Mouse (Mus musculus) testis, adult 2 months (tissue): Measurements from ENCODE around the gene Prdm12. TPM values are rescaled to one million over a fixed set of nuclear protein-coding genes. Genes with fewer than 3 reads are reported as not detected.

Source experiments
- H3K27ac ChIP-seq: fragments of 200-500 bp; 2 replicates; pipeline ENCODE4 v1.5.1; 2012; ENCODE audit warnings: low read depth, low read length; ENCODE audit not compliant: control insufficient read depth, insufficient read depth
- H3K27me3 ChIP-seq: fragments of 200-500 bp; 2 replicates; pipeline ENCODE4 v1.6.1; 2012; ENCODE audit warnings: mild to moderate bottlenecking, low read length, moderate library complexity; ENCODE audit not compliant: control insufficient read depth, insufficient read depth
- H3K36me3 ChIP-seq: fragments of 200-500 bp; 2 replicates; pipeline ENCODE4 v1.6.1; 2012; ENCODE audit warnings: mild to moderate bottlenecking, low read length; ENCODE audit not compliant: control insufficient read depth, insufficient read depth
- H3K4me1 ChIP-seq: fragments of 200-500 bp; 2 replicates; pipeline ENCODE4 v1.6.1; 2012; ENCODE audit warnings: low read length; ENCODE audit not compliant: control insufficient read depth, insufficient read depth
- H3K4me3 ChIP-seq: fragments of 200-500 bp; 2 replicates; pipeline ENCODE4 v1.5.1; 2012; ENCODE audit warnings: low read depth, mild to moderate bottlenecking, low read length, moderate library complexity, mixed read lengths; ENCODE audit not compliant: control insufficient read depth
- CTCF ChIP-seq: fragments of 200-500 bp; IDR thresholded peaks from 2 replicates; pipeline ENCODE4 v1.5.1; 2012; ENCODE audit warnings: low read depth, mild to moderate bottlenecking, inconsistent platforms, low read length, moderate library complexity; ENCODE audit not compliant: control insufficient read depth, insufficient read depth, insufficient replicate concordance
- POLR2A ChIP-seq: fragments of 200-500 bp; IDR thresholded peaks from 2 replicates; pipeline ENCODE4 v1.6.1; 2012; ENCODE audit warnings: low read depth, mild to moderate bottlenecking, inconsistent platforms, low read length, moderate library complexity; ENCODE audit not compliant: control insufficient read depth
- polyA plus RNA-seq: library from polyadenylated mRNA; depleted of rRNA; stranded (reverse); fragments of >200 nt; gene quantifications from 2 replicates; pipeline ENCODE4 v1.2.3, GENCODE M21; 2012

The Prdm12 gene
- polyA plus RNA-seq, 1 experiment, result not detected

DNA sequence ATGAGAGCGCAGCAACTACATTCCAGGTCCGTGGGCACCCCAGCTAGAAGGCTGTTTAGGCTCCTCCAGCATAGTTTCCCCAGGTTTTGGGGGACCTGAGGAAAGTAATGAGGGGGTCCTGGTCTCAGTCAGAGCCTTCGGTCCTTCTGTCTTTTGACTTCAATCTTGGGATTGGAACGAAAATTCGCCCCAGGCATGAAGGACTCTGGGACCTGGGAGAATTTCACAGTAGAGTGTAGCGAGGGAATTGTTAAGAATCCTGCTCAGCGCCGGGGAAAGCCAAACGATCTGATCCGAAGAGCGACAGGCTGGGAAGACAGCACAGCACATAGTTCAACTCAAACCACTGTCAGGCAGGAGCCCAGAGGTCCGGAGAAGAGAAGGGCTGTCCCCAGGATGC lies 2.5 kb upstream of the Prdm12 start:
- Histone ChIP-seq H3K4me1 (peaks cover 18% of the 10 kb centered on the region), H3K36me3 (no peaks in the 10 kb centered on the region), H3K27ac (no peak overlapping the region), H3K4me3 (no peak overlapping the region), H3K27me3 (peaks cover 12% of the 10 kb centered on the region)
- TF ChIP-seq POLR2A, result no peak
- TF ChIP-seq CTCF, result no peak

GRCm38 (mm10) chr2:31637807-31638206 lies 2.0 kb upstream of the Prdm12 start:
- H3K36me3 ChIP-seq, result no peaks in the 10 kb centered on the region
- no peak for TF ChIP-seq CTCF
- no peak for TF ChIP-seq POLR2A
- no peak overlapping the region for H3K4me3 ChIP-seq
- peaks cover 18% of the 10 kb centered on the region for H3K4me1 ChIP-seq
- H3K27ac ChIP-seq, result no peak overlapping the region
- H3K27me3 ChIP-seq, result peaks cover 12% of the 10 kb centered on the region

DNA sequence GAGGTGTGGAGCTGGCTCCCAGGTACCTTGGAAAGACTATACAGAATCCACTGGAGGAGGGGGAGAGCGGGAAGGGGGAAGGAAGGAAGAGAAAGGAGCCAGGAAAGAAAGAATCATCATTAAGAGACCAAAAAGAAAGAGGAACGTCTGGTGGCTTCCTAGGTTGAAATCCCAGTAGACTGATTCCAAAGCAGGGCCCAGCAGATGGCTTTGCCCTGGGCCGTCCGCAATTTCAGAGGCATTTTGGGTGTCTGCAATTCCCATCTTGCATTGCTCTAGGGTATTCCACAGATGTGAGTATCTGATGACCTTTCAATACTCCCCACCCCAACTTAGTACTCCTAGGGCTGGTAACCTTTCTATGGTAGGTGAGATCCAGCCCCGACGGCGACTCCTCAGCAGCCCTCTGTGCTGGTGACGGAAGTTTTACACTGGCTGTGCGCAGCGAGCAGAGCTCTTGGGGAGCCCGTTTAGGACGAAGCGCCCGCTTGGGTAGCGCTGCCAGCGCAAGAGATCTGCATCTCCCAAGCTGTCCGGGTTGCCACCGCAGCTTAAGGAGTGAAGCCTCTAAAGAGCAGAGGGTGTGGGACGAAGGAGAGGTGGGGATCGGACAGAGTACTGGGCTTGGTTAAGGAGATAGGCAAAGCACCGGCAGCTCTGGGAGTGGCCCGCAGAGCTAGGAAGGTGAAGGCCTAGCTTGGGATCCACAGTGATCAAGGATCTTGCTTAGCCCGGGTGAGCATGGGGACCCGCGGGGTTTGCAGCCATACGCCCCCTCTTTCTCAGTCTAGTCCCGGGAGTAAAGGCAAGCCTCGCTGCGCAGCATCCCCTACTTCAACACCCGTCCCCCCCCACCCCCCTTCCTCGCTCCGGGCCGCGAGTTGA lies 1.0 kb upstream of the Prdm12 start:
- no peak overlapping the region for H3K4me3 ChIP-seq
- no peak for TF ChIP-seq CTCF
- no peak for TF ChIP-seq POLR2A
- H3K27ac ChIP-seq, result no peak overlapping the region
- peaks cover 12% of the 10 kb centered on the region for H3K27me3 ChIP-seq
- no peaks in the 10 kb centered on the region for H3K36me3 ChIP-seq
- peaks cover 18% of the 10 kb centered on the region for H3K4me1 ChIP-seq

DNA sequence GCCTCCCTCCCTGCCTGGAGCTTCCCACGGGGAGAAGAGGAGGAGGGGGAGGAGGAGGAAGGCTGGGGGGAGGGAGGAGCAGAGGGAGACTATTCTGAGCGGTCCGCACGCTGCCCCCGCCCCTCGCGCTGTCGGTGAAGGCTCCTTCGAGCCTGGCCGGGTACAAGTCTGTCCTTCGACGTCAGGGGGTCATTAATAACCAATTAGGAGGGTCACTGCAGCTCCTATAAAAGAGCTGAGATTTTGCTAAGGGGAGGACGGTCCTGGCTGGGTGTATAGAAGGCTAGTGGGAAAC lies 424 bp upstream of the Prdm12 start:
- Histone ChIP-seq H3K27ac (no peak overlapping the region), H3K4me3 (no peak overlapping the region), H3K4me1 (peaks cover 18% of the 10 kb centered on the region), H3K36me3 (no peaks in the 10 kb centered on the region), H3K27me3 (peaks cover 12% of the 10 kb centered on the region)
- TF ChIP-seq CTCF, result no peak
- no peak for TF ChIP-seq POLR2A

DNA sequence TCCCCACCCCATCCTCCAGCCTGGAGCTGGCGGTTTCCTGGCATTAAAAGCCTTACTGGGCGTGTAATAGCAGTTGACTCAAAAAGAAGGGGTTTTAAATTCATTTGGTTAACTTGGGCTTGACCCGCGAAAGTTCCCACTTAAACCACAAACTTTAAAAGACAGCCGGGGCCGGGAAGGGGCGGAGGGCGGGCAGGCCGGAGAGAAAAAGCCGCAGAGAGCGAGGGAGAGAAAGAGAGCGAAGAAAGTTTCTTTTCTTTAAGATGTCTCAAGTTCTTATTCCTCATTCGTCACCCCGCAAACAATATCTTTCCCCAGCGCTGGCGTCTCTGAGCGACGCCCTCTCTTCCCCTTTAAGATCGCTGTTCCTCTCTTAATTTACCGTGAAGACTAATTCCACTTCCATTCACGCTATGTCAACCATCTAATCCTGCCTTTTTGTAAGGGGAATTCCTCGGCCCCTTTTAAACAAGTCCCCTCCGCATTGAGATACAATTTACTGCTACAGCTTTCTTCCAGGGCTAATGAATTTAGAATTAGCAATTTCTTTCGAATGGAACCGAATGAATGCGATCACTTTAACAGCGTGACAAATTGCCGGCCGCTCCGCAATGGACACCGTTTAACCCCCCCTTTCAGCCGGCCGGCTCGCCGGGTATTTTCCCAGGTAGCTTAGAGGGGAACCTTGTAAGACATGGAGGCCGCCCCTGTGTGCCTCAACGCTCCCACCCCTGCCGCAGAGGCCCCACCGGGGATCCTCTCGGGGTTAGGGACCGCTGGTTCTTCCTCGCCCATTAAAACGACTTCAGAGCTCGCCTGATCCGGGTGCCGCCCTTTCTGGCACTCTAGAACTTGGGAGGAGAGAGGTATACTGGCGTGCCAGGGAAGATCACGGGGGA lies 1.0 kb downstream of the Prdm12 start:
- H3K27ac ChIP-seq, result no peak overlapping the region
- H3K4me3 ChIP-seq, result no peak overlapping the region; the same call in 1 of the 2 replicates
- peaks cover 12% of the 10 kb centered on the region for H3K27me3 ChIP-seq
- no peaks in the 10 kb centered on the region for H3K36me3 ChIP-seq
- peaks cover 18% of the 10 kb centered on the region for H3K4me1 ChIP-seq
- TF ChIP-seq CTCF, result no peak
- TF ChIP-seq POLR2A, result no peak

DNA sequence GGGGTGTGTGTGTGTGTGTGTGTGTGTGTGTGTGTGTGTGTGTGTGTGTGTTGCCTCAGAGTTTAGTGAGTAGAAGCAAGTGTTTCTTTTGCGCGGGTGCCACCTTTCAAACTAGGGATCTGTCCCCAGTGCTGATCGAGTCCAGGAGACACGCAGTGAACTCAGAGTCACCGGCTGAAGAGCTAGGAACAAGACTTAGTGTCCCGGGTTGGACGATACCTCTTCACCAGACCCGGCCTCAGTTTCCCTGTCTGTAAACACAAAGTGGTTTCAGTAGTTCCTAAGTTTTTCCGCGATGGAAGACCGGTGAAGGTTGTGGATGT lies 1.6 kb downstream of the Prdm12 start:
- H3K27me3 ChIP-seq, result peaks cover 10% of the 10 kb centered on the region
- H3K4me1 ChIP-seq, result peaks cover 12% of the 10 kb centered on the region
- TF ChIP-seq POLR2A (no peak), CTCF (no peak)
- no peak overlapping the region for H3K4me3 ChIP-seq
- H3K27ac ChIP-seq, result no peak overlapping the region
- no peaks in the 10 kb centered on the region for H3K36me3 ChIP-seq

- TF ChIP-seq POLR2A (no peak), CTCF (no peak)
- Histone ChIP-seq H3K27ac (no peak overlapping the region), H3K4me3 (no peak overlapping the region), H3K4me1 (peaks cover 12% of the 10 kb centered on the region), H3K36me3 (no peaks in the 10 kb centered on the region), H3K27me3 (peaks cover 10% of the 10 kb centered on the region)
Measured at GRCm38 (mm10) chr2:31641929-31642328, 2.1 kb downstream of the Prdm12 start.
